Mouse (Mus musculus) midbrain, embryonic 15.5 days (tissue): ENCODE results near the gene Acoxl. TPM values are rescaled to one million over a fixed set of nuclear protein-coding genes. Genes with fewer than 3 reads are reported as not detected.

Experiments used
- ATAC-seq: fragments of 200-750 bp; cut with Nextera tagmentation; replicated peaks from 2 replicates; pipeline ENCODE4 v1.8.0; 2017; ENCODE audit warnings: moderate TSS enrichment
- H3K27ac ChIP-seq: fragments of 300-500 bp; sonication (generic); 2 replicates; pipeline ENCODE4 v1.5.1; 2015; ENCODE audit warnings: mild to moderate bottlenecking, inconsistent platforms
- H3K27me3 ChIP-seq: fragments of 300-500 bp; sonication (generic); replicated peaks from 2 replicates; pipeline ENCODE4 v1.6.1; 2015; ENCODE audit warnings: inconsistent platforms
- H3K36me3 ChIP-seq: fragments of 300-500 bp; sonication (generic); replicated peaks from 2 replicates; pipeline ENCODE4 v1.6.1; 2015; ENCODE audit warnings: inconsistent platforms
- H3K4me1 ChIP-seq: fragments of 300-500 bp; sonication (generic); 2 replicates; pipeline ENCODE4 v1.6.1; 2015; ENCODE audit warnings: inconsistent platforms
- H3K4me2 ChIP-seq: fragments of 300-500 bp; sonication (generic); 2 replicates; pipeline ENCODE4 v1.6.1; 2015; ENCODE audit warnings: inconsistent platforms, mild to moderate bottlenecking, moderate library complexity
- H3K4me3 ChIP-seq: fragments of 300-500 bp; sonication (generic); 2 replicates; pipeline ENCODE4 v1.5.1; 2015; ENCODE audit warnings: mild to moderate bottlenecking, inconsistent platforms
- H3K9ac ChIP-seq: fragments of 300-500 bp; sonication (generic); 2 replicates; pipeline ENCODE4 v1.6.1; 2015; ENCODE audit warnings: mild to moderate bottlenecking, inconsistent platforms
- H3K9me3 ChIP-seq: fragments of 300-500 bp; sonication (generic); 2 replicates; pipeline ENCODE4 v1.6.1; 2016; ENCODE audit warnings: inconsistent platforms
- WGBS: fragments of 180-500 bp; shearing (Covaris S2); methylation state at CpG from one replicate; pipeline ENCODE4 v1.1.7; 2015; ENCODE audit warnings: mixed read lengths; 5-methylcytosine and 5-hydroxymethylcytosine counted together
- polyA plus RNA-seq: library from polyadenylated mRNA; unstranded; fragments of >200 nt; fragmentation: Nextera tagmentation; extraction: Ambion mirVana; gene quantifications from 2 replicates; pipeline ENCODE4 v1.2.1, GENCODE M21; 2015

Acoxl gene
- polyA plus RNA-seq, 1 experiment from 2014 or later, result 0.13 TPM

- ATAC-seq, result no peak
- H3K4me2 ChIP-seq, result no peak overlapping the region
- no peaks in the 10 kb centered on the region for H3K27me3 ChIP-seq
- no peaks in the 10 kb centered on the region for H3K36me3 ChIP-seq
- H3K9me3 ChIP-seq, result no peaks in the 10 kb centered on the region
- H3K9ac ChIP-seq, result no peak overlapping the region
- H3K4me3 ChIP-seq, result no peak overlapping the region
- no peaks in the 10 kb centered on the region for H3K4me1 ChIP-seq
- H3K27ac ChIP-seq, result no peak overlapping the region
Measured at GRCm38 (mm10) chr2:127846008-127846407, 7.3 kb downstream of the Acoxl start.

- Histone ChIP-seq H3K36me3 (no peaks in the 10 kb centered on the region), H3K27me3 (no peaks in the 10 kb centered on the region), H3K4me1 (no peaks in the 10 kb centered on the region), H3K27ac (no peak overlapping the region), H3K4me2 (no peak overlapping the region), H3K9me3 (no peaks in the 10 kb centered on the region), H3K9ac (no peak overlapping the region), H3K4me3 (no peak overlapping the region)
- WGBS, result 29% methylated on average over 1 of the region's 1 CpGs
- ATAC-seq, result no peak
Measured at GRCm38 (mm10) chr2:127846571-127846970, 7.9 kb downstream of the Acoxl start.

- ATAC-seq, result no peak
Measured at GRCm38 (mm10) chr2:127850371-127850770, 11.7 kb downstream of the Acoxl start.

GRCm38 (mm10) chr2:127854332-127854991 lies 15.8 kb downstream of the Acoxl start:
- H3K27ac ChIP-seq, result no peak overlapping the region
- no peaks in the 10 kb centered on the region for H3K9me3 ChIP-seq
- no peaks in the 10 kb centered on the region for H3K27me3 ChIP-seq
- no peak overlapping the region for H3K4me2 ChIP-seq
- 69% methylated on average over 4 of the region's 4 CpGs for WGBS
- no peak overlapping the region for H3K4me3 ChIP-seq
- no peaks in the 10 kb centered on the region for H3K36me3 ChIP-seq
- no peaks in the 10 kb centered on the region for H3K4me1 ChIP-seq
- ATAC-seq, result 0 out of 2 replicates have a peak, but pooled peaks have one; percentile 52
- no peak overlapping the region for H3K9ac ChIP-seq

More at GRCm38 (mm10) chr2:127850371-127850770, 11.7 kb downstream of the Acoxl start:
- no peak overlapping the region for H3K9ac ChIP-seq
- H3K4me2 ChIP-seq, result no peak overlapping the region
- H3K36me3 ChIP-seq, result no peaks in the 10 kb centered on the region
- WGBS, result 93% methylated on average over 2 of the region's 2 CpGs
- no peaks in the 10 kb centered on the region for H3K27me3 ChIP-seq
- no peaks in the 10 kb centered on the region for H3K9me3 ChIP-seq
- H3K4me3 ChIP-seq, result no peak overlapping the region
- no peaks in the 10 kb centered on the region for H3K4me1 ChIP-seq
- no peak overlapping the region for H3K27ac ChIP-seq

- Histone ChIP-seq H3K4me3 (no peak overlapping the region), H3K4me2 (no peak overlapping the region), H3K9ac (no peak overlapping the region), H3K27ac (no peak overlapping the region), H3K27me3 (no peaks in the 10 kb centered on the region), H3K9me3 (no peaks in the 10 kb centered on the region), H3K4me1 (no peaks in the 10 kb centered on the region), H3K36me3 (no peaks in the 10 kb centered on the region)
- 82% methylated on average over 4 of the region's 4 CpGs for WGBS
- no peak for ATAC-seq
Measured at GRCm38 (mm10) chr2:127864381-127864780, 25.7 kb downstream of the Acoxl start.

- H3K9me3 ChIP-seq, result no peaks in the 10 kb centered on the region
Measured at GRCm38 (mm10) chr2:127881063-127881462, 42.4 kb downstream of the Acoxl start.

GRCm38 (mm10) chr2:127889432-127889831 lies 50.8 kb downstream of the Acoxl start:
- H3K36me3 ChIP-seq, result no peaks in the 10 kb centered on the region
- no peaks in the 10 kb centered on the region for H3K4me1 ChIP-seq
- no peak overlapping the region for H3K9ac ChIP-seq
- H3K27me3 ChIP-seq, result 0 out of 2 replicates have a peak, but pooled peaks cover 4% of the 10 kb centered on the region
- 5% methylated on average over 6 of the region's 6 CpGs for WGBS
- no peaks in the 10 kb centered on the region for H3K9me3 ChIP-seq
- H3K27ac ChIP-seq, result no peak overlapping the region
- no peak overlapping the region for H3K4me3 ChIP-seq
- peak; percentile 83 for ATAC-seq
- H3K4me2 ChIP-seq, result no peak overlapping the region

More at GRCm38 (mm10) chr2:127881063-127881462, 42.4 kb downstream of the Acoxl start:
- 90% methylated on average over 5 of the region's 5 CpGs for WGBS
- H3K36me3 ChIP-seq, result no peaks in the 10 kb centered on the region
- no peak for ATAC-seq
- no peak overlapping the region for H3K4me3 ChIP-seq
- no peak overlapping the region for H3K4me2 ChIP-seq
- no peaks in the 10 kb centered on the region for H3K27me3 ChIP-seq
- H3K27ac ChIP-seq, result no peak overlapping the region
- no peaks in the 10 kb centered on the region for H3K4me1 ChIP-seq
- no peak overlapping the region for H3K9ac ChIP-seq

- 93% methylated on average over 5 of the region's 5 CpGs for WGBS
- 0 out of 2 replicates have a peak, but pooled peaks cover 4% of the 10 kb centered on the region for H3K27me3 ChIP-seq
Measured at GRCm38 (mm10) chr2:127889979-127890378, 51.3 kb downstream of the Acoxl start.

GRCm38 (mm10) chr2:127890526-127890925 lies 51.9 kb downstream of the Acoxl start:
- ATAC-seq, result no peak
- Histone ChIP-seq H3K9ac (no peak overlapping the region), H3K36me3 (no peaks in the 10 kb centered on the region), H3K27me3 (0 out of 2 replicates have a peak, but pooled peaks cover 4% of the 10 kb centered on the region), H3K4me3 (no peak overlapping the region), H3K9me3 (no peaks in the 10 kb centered on the region), H3K4me2 (no peak overlapping the region), H3K27ac (no peak overlapping the region), H3K4me1 (no peaks in the 10 kb centered on the region)
- WGBS, result 87% methylated on average over 8 of the region's 8 CpGs

More at GRCm38 (mm10) chr2:127889979-127890378, 51.3 kb downstream of the Acoxl start:
- Histone ChIP-seq H3K36me3 (no peaks in the 10 kb centered on the region), H3K9me3 (no peaks in the 10 kb centered on the region), H3K4me1 (no peaks in the 10 kb centered on the region), H3K4me2 (no peak overlapping the region), H3K27ac (no peak overlapping the region), H3K4me3 (no peak overlapping the region), H3K9ac (no peak overlapping the region)
- ATAC-seq, result no peak

GRCm38 (mm10) chr2:127891056-127891455 lies 52.4 kb downstream of the Acoxl start:
- no peak for ATAC-seq
- Histone ChIP-seq H3K27ac (no peak overlapping the region), H3K27me3 (0 out of 2 replicates have a peak, but pooled peaks cover 4% of the 10 kb centered on the region), H3K4me2 (no peak overlapping the region), H3K9me3 (no peaks in the 10 kb centered on the region), H3K4me3 (no peak overlapping the region), H3K4me1 (no peaks in the 10 kb centered on the region), H3K36me3 (no peaks in the 10 kb centered on the region), H3K9ac (no peak overlapping the region)
- WGBS, result 84% methylated on average over 3 of the region's 3 CpGs

- no peaks in the 10 kb centered on the region for H3K36me3 ChIP-seq
- no peak for ATAC-seq
- 41% methylated on average over 6 of the region's 6 CpGs for whole genome bisulfite sequencing
- H3K4me3 ChIP-seq, result no peak overlapping the region
- H3K4me2 ChIP-seq, result no peak overlapping the region
- no peak overlapping the region for H3K27ac ChIP-seq
- H3K27me3 ChIP-seq, result no peaks in the 10 kb centered on the region
- no peaks in the 10 kb centered on the region for H3K4me1 ChIP-seq
- no peaks in the 10 kb centered on the region for H3K9me3 ChIP-seq
- no peak overlapping the region for H3K9ac ChIP-seq
Measured at GRCm38 (mm10) chr2:127894890-127895289, 56.2 kb downstream of the Acoxl start.

GRCm38 (mm10) chr2:127897718-127898117 lies 59.0 kb downstream of the Acoxl start:
- no peaks in the 10 kb centered on the region for H3K36me3 ChIP-seq

GRCm38 (mm10) chr2:127904918-127905317 lies 66.2 kb downstream of the Acoxl start:
- no peak for ATAC-seq
- no peaks in the 10 kb centered on the region for H3K9me3 ChIP-seq
- 88% methylated on average over 10 of the region's 10 CpGs for WGBS
- no peaks in the 10 kb centered on the region for H3K36me3 ChIP-seq
- H3K27ac ChIP-seq, result no peak overlapping the region
- H3K4me1 ChIP-seq, result 0 out of 2 replicates have a peak, but pooled peaks cover 3% of the 10 kb centered on the region
- H3K9ac ChIP-seq, result no peak overlapping the region
- no peak overlapping the region for H3K4me2 ChIP-seq
- no peaks in the 10 kb centered on the region for H3K27me3 ChIP-seq
- no peak overlapping the region for H3K4me3 ChIP-seq

More at GRCm38 (mm10) chr2:127897718-127898117, 59.0 kb downstream of the Acoxl start:
- Histone ChIP-seq H3K4me3 (no peak overlapping the region), H3K9me3 (no peaks in the 10 kb centered on the region), H3K27ac (no peak overlapping the region), H3K27me3 (no peaks in the 10 kb centered on the region), H3K4me2 (no peak overlapping the region), H3K9ac (no peak overlapping the region), H3K4me1 (no peaks in the 10 kb centered on the region)
- ATAC-seq, result no peak
- WGBS, result 62% methylated on average over 5 of the region's 5 CpGs
